Mouse (Mus musculus) adrenal gland, postnatal 10 days (tissue): ENCODE results near the gene Sf3b3. TPM values are rescaled to one million over a fixed set of nuclear protein-coding genes. Genes with fewer than 3 reads are reported as not detected.
A peak's percentile ranks its signal among the peaks of the same experiment; 100 is the strongest.

Experiments used
- DNase-seq: peaks from one replicate; pipeline ENCODE4 v3.0.0; 2021; ENCODE audit warnings: mixed read lengths
- total RNA-seq, 2 experiments: library from RNA; stranded (reverse); gene quantifications; 2 replicates each; pipeline ENCODE4 v1.2.3; 2021

Gene Sf3b3
- total RNA-seq, 2 experiments from 2014 or later = 61.0 to 74.0 TPM

DNA sequence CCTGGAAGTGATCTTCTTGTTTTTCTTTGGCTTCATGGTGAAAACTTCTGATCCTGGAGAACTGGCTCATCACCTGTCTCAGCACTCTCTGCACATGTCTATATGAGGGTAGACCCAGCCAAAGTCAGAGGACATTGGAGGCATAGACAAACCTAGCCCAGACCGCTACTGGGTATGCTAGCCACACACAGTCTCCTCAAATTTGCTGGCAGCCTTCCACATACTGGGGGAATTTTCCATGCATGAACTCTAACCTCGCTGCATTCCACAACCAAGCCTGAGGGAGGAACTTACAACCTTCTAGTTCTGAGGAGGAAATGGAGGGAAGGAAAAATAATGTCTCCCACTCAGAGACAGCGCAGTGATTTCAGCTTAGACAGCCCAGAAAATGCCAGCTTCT lies 72.5 kb downstream of the Sf3b3 start:
- DNase-seq = no peak

DNA sequence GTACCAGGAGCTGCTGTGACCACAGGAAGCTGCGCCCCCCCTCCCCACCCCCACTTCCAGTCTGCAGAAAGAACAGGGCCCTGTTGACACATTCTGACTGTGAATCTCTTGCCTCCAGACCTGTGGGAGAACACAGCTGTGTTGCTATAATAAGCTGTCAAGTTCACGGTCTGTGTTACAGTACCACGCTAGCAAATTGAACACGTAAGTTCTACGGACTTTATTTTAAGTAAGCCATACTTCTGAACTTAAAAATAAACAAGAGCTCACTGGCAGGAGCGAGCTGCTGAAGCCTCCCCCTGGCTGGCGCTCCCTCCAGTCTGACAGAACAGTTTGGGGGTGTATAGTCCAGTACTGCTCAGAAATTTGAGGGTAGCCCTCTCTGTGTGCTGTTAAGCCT lies 74.1 kb downstream of the Sf3b3 start:
- DNase-seq = no peak

DNA sequence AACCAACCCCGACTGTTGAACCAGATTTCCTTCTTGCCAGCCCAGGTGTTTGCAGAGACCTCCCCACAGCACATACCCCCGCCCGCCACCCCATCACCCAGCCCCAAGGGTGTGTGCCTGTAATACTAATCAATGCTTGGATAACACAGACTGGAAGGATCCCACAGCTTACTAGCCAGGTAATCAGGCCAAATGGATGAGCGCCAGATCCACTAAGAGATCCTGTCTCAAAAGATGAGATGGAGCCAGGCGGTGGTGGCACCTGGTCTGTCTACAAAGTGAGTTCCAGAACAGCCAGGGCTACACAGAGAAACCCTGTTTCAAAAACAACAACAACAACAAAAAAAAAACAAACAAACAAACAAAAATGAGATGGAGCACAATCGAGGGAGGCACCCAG lies 79.3 kb downstream of the Sf3b3 start:
- no peak for DNase-seq

DNA sequence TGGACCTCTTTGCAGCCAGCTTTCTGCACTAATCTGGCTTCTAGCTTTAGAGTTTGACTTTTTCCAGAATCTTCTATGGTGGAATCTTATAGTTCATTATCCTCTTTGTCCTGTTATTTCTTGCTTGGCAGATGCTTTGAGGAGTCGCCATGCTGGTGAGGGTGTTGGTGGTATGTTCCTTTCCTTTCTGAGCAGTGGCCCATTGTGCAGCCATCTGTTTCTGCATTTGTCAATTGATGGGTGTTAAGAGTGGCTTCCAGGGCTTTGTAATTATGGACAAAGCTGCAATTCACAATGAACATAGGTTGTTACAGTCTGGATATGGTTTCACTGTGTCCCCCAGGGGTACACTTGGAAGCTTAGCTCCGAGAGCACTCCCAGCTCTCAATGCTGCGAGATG lies 81.9 kb downstream of the Sf3b3 start:
- DNase-seq = no peak

DNA sequence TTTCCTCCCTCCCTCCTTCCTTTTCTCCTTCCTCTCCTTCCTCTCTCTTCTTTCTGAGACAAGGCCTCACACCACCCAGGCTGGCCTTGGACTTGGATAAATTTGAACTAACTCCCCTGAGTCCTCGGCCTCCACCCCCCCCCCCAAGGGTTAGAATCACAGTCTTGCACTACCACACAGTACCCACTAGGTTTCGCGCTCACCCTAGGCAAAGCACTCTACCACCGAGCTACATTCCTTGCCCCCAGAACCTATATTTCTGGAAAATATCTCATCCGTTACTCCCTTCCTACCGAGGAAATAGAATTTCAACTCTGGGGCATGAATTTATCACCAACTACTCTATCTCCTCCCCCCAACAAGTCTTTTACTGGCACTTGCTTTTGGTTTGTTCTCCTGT lies 84.6 kb downstream of the Sf3b3 start:
- DNase-seq = peak; percentile 37

DNA sequence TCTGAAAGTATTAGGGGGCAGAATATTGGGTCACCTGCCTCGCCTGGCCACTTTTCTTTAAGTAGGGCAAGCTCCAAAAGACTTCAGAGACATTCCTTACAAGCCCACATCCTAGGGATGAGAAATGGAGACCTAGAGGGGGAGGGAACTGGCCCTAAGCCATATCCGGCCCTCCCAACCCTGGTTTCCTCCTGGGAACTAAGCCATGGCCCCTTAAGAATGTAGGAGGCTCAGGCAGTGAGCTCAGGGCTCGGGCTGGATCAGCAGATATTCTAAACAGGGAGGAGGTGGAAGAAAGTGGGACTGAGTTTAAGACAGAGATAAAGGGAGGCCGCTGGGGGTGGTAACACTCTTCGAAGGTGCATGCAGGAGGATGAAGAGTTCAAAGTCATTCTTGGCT lies 85.4 kb downstream of the Sf3b3 start:
- peak; percentile 65 for DNase-seq

DNA sequence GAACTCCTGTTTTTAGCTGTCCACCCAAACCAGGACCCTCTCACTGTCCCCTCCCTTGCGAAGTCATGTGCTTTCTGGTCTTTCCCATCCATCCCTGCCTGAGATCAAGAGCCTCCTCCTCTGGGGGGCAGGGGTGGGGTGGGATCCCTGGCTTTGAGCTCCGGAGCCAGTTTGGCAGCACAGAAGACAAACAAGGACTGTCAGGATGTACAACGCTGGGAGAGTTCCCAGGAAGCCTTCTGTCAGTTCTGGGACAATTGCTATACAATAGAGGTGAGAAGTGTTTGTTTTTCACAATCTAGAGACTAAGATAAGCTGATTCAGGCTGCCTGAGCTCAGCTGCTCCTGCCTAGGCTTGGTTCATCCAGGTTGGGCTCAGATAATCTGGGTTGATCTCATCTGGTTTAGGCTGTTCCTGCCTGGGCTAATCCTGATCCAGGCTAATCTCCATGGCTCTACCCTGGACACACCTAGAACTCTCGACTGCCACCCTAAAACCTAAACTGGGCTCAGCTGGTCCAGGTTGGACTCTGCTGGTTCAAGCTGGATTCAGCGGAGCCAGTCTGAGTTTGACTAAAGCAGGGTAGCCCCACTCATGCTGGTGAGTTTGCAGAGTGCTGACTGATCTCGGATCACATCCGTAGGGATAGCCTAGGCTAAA lies 86.2 kb downstream of the Sf3b3 start:
- DNase-seq = no peak

Other genes with a start within 250 kb of the Sf3b3 start
- 10 to 100 TPM; 20.7 to 28.0 TPM for gene Vac14, start 228.2 kb downstream of the Sf3b3 start, total RNA-seq
- gene Mtss1l, start 125.3 kb downstream of the Sf3b3 start, total RNA-seq = 10 to 100 TPM; 28.3 to 38.3 TPM
- gene Il34, start 40.9 kb downstream of the Sf3b3 start, total RNA-seq = 1 to 10 TPM; 8.6 to 9.9 TPM
- 10 to 100 TPM; 75.3 to 89.4 TPM for gene Cog4, start 187 bp downstream of the Sf3b3 start, total RNA-seq
- 10 to 100 TPM in 1 of 2 experiments, 1 to 10 TPM in 1; 7.9 to 10.6 TPM for gene Fuk, start 55.7 kb upstream of the Sf3b3 start, total RNA-seq
- 10 to 100 TPM; 23.6 to 26.6 TPM for gene St3gal2, start 73.1 kb upstream of the Sf3b3 start, total RNA-seq
- gene Ddx19a, start 151.0 kb upstream of the Sf3b3 start, total RNA-seq = 10 to 100 TPM; 47.6 to 50.1 TPM
- 10 to 100 TPM; 12.6 to 13.0 TPM for gene Ddx19b, start 185.0 kb upstream of the Sf3b3 start, total RNA-seq
- gene Aars, start 186.4 kb upstream of the Sf3b3 start, total RNA-seq = 10 to 100 TPM; 70.6 to 78.6 TPM
- gene Exosc6, start 209.6 kb upstream of the Sf3b3 start, total RNA-seq = not detected
- gene Clec18a, start 245.6 kb upstream of the Sf3b3 start, total RNA-seq = under 1 TPM in 1 of 2 experiments, not detected in 1; 0.15 TPM
- gene Pdpr, start 247.8 kb upstream of the Sf3b3 start, total RNA-seq = 10 to 100 TPM; 42.0 to 56.4 TPM